In genomic region chr11:104579084-104579483, GRCm38 (mm10) we compare ENCODE assay signal across 24 mouse cellular contexts. TPM values are rescaled to one million over a fixed set of nuclear protein-coding genes. Genes with fewer than 3 reads are reported as not detected.
DNase-seq lines count a peak whose midpoint lies in the region; ATAC-seq and TF ChIP-seq lines count a peak whose summit lies in the region.
"Had no signal": no experiment of that assay in that cellular context is flagged by ENCODE, and none has a peak within 500 bp of the region (broad histone marks: within the 10 kb centered on the region; RNA-seq: fewer than 3 reads in every experiment).

No protein-coding gene starts in this region.

- peak overlapping the region; percentile 58 for H3K4me3 ChIP-seq in heart, embryonic 11.5 days (ENCODE audit: low read depth, low read length)
- no peak overlapping the region for H3K4me3 ChIP-seq in heart, adult 2 months
- peak overlapping the region; percentile 49 for H3K4me3 ChIP-seq in heart, embryonic 16.5 days (ENCODE audit: low read length)
- H3K4me3 ChIP-seq: embryonic facial prominence, embryonic 15.5 days; forebrain, embryonic 13.5 days; hindbrain, embryonic 15.5 days; kidney, embryonic 15.5 days; left cerebral cortex, adult 2 months; liver, embryonic 12.5 days; neural tube, embryonic 15.5 days had no signal

- H3K4me2 ChIP-seq in heart, embryonic 11.5 days = peak overlapping the region; percentile 76
- peak overlapping the region; percentile 36 for H3K4me2 ChIP-seq in heart, embryonic 16.5 days (ENCODE audit: low read depth, low read length)
- H3K4me2 ChIP-seq: embryonic facial prominence, embryonic 15.5 days; forebrain, embryonic 13.5 days; hindbrain, embryonic 15.5 days; kidney, embryonic 15.5 days; liver, embryonic 12.5 days; neural tube, embryonic 15.5 days had no signal

- no peaks in the 10 kb centered on the region for H3K27me3 ChIP-seq in heart, embryonic 11.5 days (ENCODE audit: control insufficient read depth, insufficient read depth, low read length)
- H3K27me3 ChIP-seq in heart, adult 2 months (ENCODE audit: control insufficient read depth, insufficient read depth, low read length) = no peaks in the 10 kb centered on the region
- H3K27me3 ChIP-seq in heart, embryonic 16.5 days (ENCODE audit: control insufficient read depth, insufficient read depth, low read length) = no peaks in the 10 kb centered on the region
- H3K27me3 ChIP-seq: forebrain, embryonic 13.5 days; hindbrain, embryonic 15.5 days; neural tube, embryonic 15.5 days had no signal

- TF ChIP-seq EP300 in heart, adult 2 months (IDR thresholded peaks at IDR 0.05; ENCODE audit: insufficient read depth, low read depth, low read length) = no peak

- ATAC-seq in heart, embryonic 11.5 days (replicated peaks; ENCODE audit: insufficient number of reproducible peaks, low FRiP score, low TSS enrichment) = no peak
- no peak for ATAC-seq in heart, embryonic 16.5 days (replicated peaks; ENCODE audit: extremely low read depth, insufficient read depth, low FRiP score)
- ATAC-seq in granulocyte monocyte progenitor cell, adult 5-6 weeks (replicated peaks; ENCODE audit: poor library complexity, severe bottlenecking) = peak; percentile 42
- ATAC-seq in megakaryocyte progenitor cell, adult 5-6 weeks (replicated peaks; ENCODE audit: poor library complexity) = peak; percentile 12; the same call in 1 of the 2 replicates
- ATAC-seq: forebrain, embryonic 13.5 days; liver, embryonic 12.5 days; liver, postnatal 0 days had no signal

- no peak for DNase-seq in heart, adult 2 months
- no peak for DNase-seq in heart, postnatal 25 days (ENCODE audit: low spot score)
- DNase-seq: adrenal gland, postnatal 36 days; B cell, adult 2 months; cerebellum, adult 18-20 months; cerebellum, postnatal 10 days; gastrocnemius, postnatal 14 days; kidney, adult 18-20 months; kidney, postnatal 25 days; liver, postnatal 0 days; lung, postnatal 36 days; retina, postnatal 1 day; right cerebral cortex, postnatal 14 days had no signal

- no peaks in the 10 kb centered on the region for H3K79me2 ChIP-seq in heart, adult 2 months (replicated peaks; ENCODE audit: control insufficient read depth, insufficient read depth, low read length)

- no peak for TF ChIP-seq CTCF in heart, adult 2 months (IDR thresholded peaks at IDR 0.05)

- 58% methylated on average over 9 of the region's 9 CpGs for WGBS in heart, embryonic 11.5 days (ENCODE audit: insufficient replicate concordance)
- WGBS in heart, adult 2 months = 82% methylated on average over 9 of the region's 9 CpGs
- 41% methylated on average over 9 of the region's 9 CpGs for WGBS in heart, embryonic 16.5 days

- H3K27ac ChIP-seq in heart, embryonic 11.5 days (ENCODE audit: low read depth, low read length) = peak overlapping the region; percentile 99
- no peak overlapping the region for H3K27ac ChIP-seq in heart, adult 2 months
- peak overlapping the region; percentile 87 for H3K27ac ChIP-seq in heart, embryonic 16.5 days (ENCODE audit: low read length)
- H3K27ac ChIP-seq: embryonic facial prominence, embryonic 15.5 days; forebrain, embryonic 13.5 days; hindbrain, embryonic 15.5 days; kidney, embryonic 15.5 days; left cerebral cortex, adult 2 months; liver, embryonic 12.5 days; neural tube, embryonic 15.5 days had no signal

- peak overlapping the region; percentile 94 for H3K9ac ChIP-seq in heart, embryonic 11.5 days (ENCODE audit: low read depth, low read length)
- H3K9ac ChIP-seq in heart, adult 2 months (ENCODE audit: low read depth, low read length) = no peak overlapping the region
- peak overlapping the region; percentile 74 for H3K9ac ChIP-seq in heart, embryonic 16.5 days (ENCODE audit: low read length)
- H3K9ac ChIP-seq: embryonic facial prominence, embryonic 15.5 days; forebrain, embryonic 13.5 days; hindbrain, embryonic 15.5 days; kidney, embryonic 15.5 days; liver, embryonic 12.5 days; liver, postnatal 0 days; neural tube, embryonic 15.5 days had no signal

- H3K36me3 ChIP-seq in heart, embryonic 11.5 days (ENCODE audit: control insufficient read depth, insufficient read depth, low read length) = peaks cover 6% of the 10 kb centered on the region; the same call in 1 of the 2 replicates
- no peaks in the 10 kb centered on the region for H3K36me3 ChIP-seq in heart, adult 2 months (ENCODE audit: control insufficient read depth, insufficient read depth, low read length)
- H3K36me3 ChIP-seq in heart, embryonic 16.5 days (ENCODE audit: control insufficient read depth, insufficient read depth) = no peaks in the 10 kb centered on the region; the same call in 1 of the 2 replicates
- H3K36me3 ChIP-seq: embryonic facial prominence, embryonic 15.5 days; hindbrain, embryonic 15.5 days; kidney, embryonic 15.5 days; liver, embryonic 12.5 days; neural tube, embryonic 15.5 days had no signal

- peaks cover 29% of the 10 kb centered on the region for H3K4me1 ChIP-seq in heart, embryonic 11.5 days (ENCODE audit: control insufficient read depth, insufficient read depth, low read length)
- peaks cover 5% of the 10 kb centered on the region for H3K4me1 ChIP-seq in heart, adult 2 months (ENCODE audit: control insufficient read depth, insufficient read depth, low read length)
- H3K4me1 ChIP-seq in heart, embryonic 16.5 days (ENCODE audit: control insufficient read depth, insufficient read depth, low read length) = peaks cover 43% of the 10 kb centered on the region
- H3K4me1 ChIP-seq: forebrain, embryonic 13.5 days; liver, embryonic 12.5 days; neural tube, embryonic 15.5 days had no signal

- intact Hi-C loops in heart, adult 2 months (cut with DNase I) = no loop called here
- intact Hi-C loops in heart, postnatal 25 days (cut with DNase I) = no loop called here

- TF ChIP-seq POLR2A in heart, adult 2 months (IDR thresholded peaks at IDR 0.05; ENCODE audit: insufficient read depth, low read depth, low read length) = no peak

- no peaks in the 10 kb centered on the region for H3K9me3 ChIP-seq in heart, embryonic 11.5 days (replicated peaks; ENCODE audit: control insufficient read depth, low read length)
- no peaks in the 10 kb centered on the region for H3K9me3 ChIP-seq in heart, embryonic 16.5 days (replicated peaks; ENCODE audit: control insufficient read depth, low read length)
- H3K9me3 ChIP-seq: embryonic facial prominence, embryonic 15.5 days; forebrain, embryonic 13.5 days; hindbrain, embryonic 15.5 days; kidney, embryonic 15.5 days; liver, embryonic 12.5 days; neural tube, embryonic 15.5 days had no signal

RNA-seq across cellular contexts. Expression of gene Myl4, which starts 28.6 kb away (rescaled TPM):
- 3,018 and 3,194 TPM in 2 replicates for polyA plus RNA-seq in heart, embryonic 11.5 days (2014; fragmentation: Nextera tagmentation; extraction: Ambion mirVana)
- 100 to 1,000 TPM; 484 to 619 TPM for total RNA-seq in heart, adult 2 months (2021)
- 1,288 and 1,402 TPM in 2 replicates for polyA plus RNA-seq in heart, adult 2 months (2012; rRNA removed)
- polyA plus RNA-seq in heart, embryonic 16.5 days (2015; fragmentation: Nextera tagmentation; extraction: Ambion mirVana) = 1,596 and 1,841 TPM in 2 replicates
- 100 to 1,000 TPM; 832 to 984 TPM for total RNA-seq in heart, postnatal 25 days (2021)
- 2.2 and 5.2 TPM in 2 replicates for total RNA-seq in granulocyte monocyte progenitor cell, adult 5-6 weeks (2014; fragmentation: Nextera tagmentation)
- total RNA-seq in granulocyte monocyte progenitor cell, adult 5-6 weeks (2017) = 1.2 and 1.6 TPM in 2 replicates
- 2.2 and 3.2 TPM in 2 replicates for total RNA-seq in megakaryocyte progenitor cell, adult 5-6 weeks (2015)
- 1.8 and 4.9 TPM in 2 replicates for total RNA-seq in megakaryocyte progenitor cell, adult 5-6 weeks (2017)

RNA-seq across cellular contexts. Expression of gene Cdc27, which starts 28.7 kb away (rescaled TPM):
- 34.4 and 44.6 TPM in 2 replicates for polyA plus RNA-seq in heart, embryonic 11.5 days (2014; fragmentation: Nextera tagmentation; extraction: Ambion mirVana)
- 10 to 100 TPM; 23.2 to 24.6 TPM for total RNA-seq in heart, adult 2 months (2021)
- polyA plus RNA-seq in heart, adult 2 months (2012; rRNA removed) = 4.6 and 10.7 TPM in 2 replicates
- polyA plus RNA-seq in heart, embryonic 16.5 days (2015; fragmentation: Nextera tagmentation; extraction: Ambion mirVana) = 30.3 and 33.9 TPM in 2 replicates
- 10 to 100 TPM; 28.6 to 29.7 TPM for total RNA-seq in heart, postnatal 25 days (2021)
- 41.5 and 47.6 TPM in 2 replicates for total RNA-seq in granulocyte monocyte progenitor cell, adult 5-6 weeks (2014; fragmentation: Nextera tagmentation)
- 44.2 and 60.1 TPM in 2 replicates for total RNA-seq in granulocyte monocyte progenitor cell, adult 5-6 weeks (2017)
- total RNA-seq in megakaryocyte progenitor cell, adult 5-6 weeks (2015) = 72.1 and 80.0 TPM in 2 replicates
- total RNA-seq in megakaryocyte progenitor cell, adult 5-6 weeks (2017) = 48.6 and 58.0 TPM in 2 replicates

RNA-seq across cellular contexts. Expression of gene Itgb3, which starts 28.7 kb away (rescaled TPM):
- 3.9 and 4.6 TPM in 2 replicates for polyA plus RNA-seq in heart, embryonic 11.5 days (2014; fragmentation: Nextera tagmentation; extraction: Ambion mirVana)
- total RNA-seq in heart, adult 2 months (2021) = 1 to 10 TPM; 2.3 to 8.1 TPM
- 2.7 and 3.6 TPM in 2 replicates for polyA plus RNA-seq in heart, adult 2 months (2012; rRNA removed)
- 3.5 and 4.0 TPM in 2 replicates for polyA plus RNA-seq in heart, embryonic 16.5 days (2015; fragmentation: Nextera tagmentation; extraction: Ambion mirVana)
- total RNA-seq in heart, postnatal 25 days (2021) = 1 to 10 TPM; 3.1 to 3.8 TPM
- total RNA-seq in granulocyte monocyte progenitor cell, adult 5-6 weeks (2014; fragmentation: Nextera tagmentation) = 1.9 and 3.9 TPM in 2 replicates
- 5.5 and 7.2 TPM in 2 replicates for total RNA-seq in granulocyte monocyte progenitor cell, adult 5-6 weeks (2017)
- total RNA-seq in megakaryocyte progenitor cell, adult 5-6 weeks (2015) = 2.0 and 2.2 TPM in 2 replicates
- total RNA-seq in megakaryocyte progenitor cell, adult 5-6 weeks (2017) = 4.0 and 5.3 TPM in 2 replicates

Comparison
In these comparisons a context has a peak if more than half of its experiments do, and no peak if none do; other contexts are left out.
1. ATAC-seq: peak in granulocyte monocyte progenitor cell, adult 5-6 weeks (single experiment) and megakaryocyte progenitor cell, adult 5-6 weeks (single experiment); none in heart, embryonic 11.5 days (single experiment) and heart, embryonic 16.5 days (single experiment).
2. RNA of gene Myl4, which starts 28.6 kb away (total RNA-seq): 832 to 984 TPM in heart, postnatal 25 days and 484 to 619 TPM in heart, adult 2 months; 1.2 to 5.2 TPM in granulocyte monocyte progenitor cell, adult 5-6 weeks and 1.8 to 4.9 TPM in megakaryocyte progenitor cell, adult 5-6 weeks; every median in the first group is over 10 times any median in the second.